Mouse (Mus musculus): ENCODE data around the gene Lrig3.

Gene Lrig3

GRCm38 (mm10) chr10:126002818-126003506, 37.0 kb downstream of the Lrig3 start:
- no peak for DNase-seq

GRCm38 (mm10) chr10:126003857-126004256, 37.9 kb downstream of the Lrig3 start:
- peak; percentile 12 for DNase-seq

- no peak for DNase-seq
These were observed 47.7 kb downstream of the Lrig3 start for GRCm38 (mm10) chr10:126013667-126014066.

- DNase-seq = no peak
These were observed 48.7 kb downstream of the Lrig3 start for GRCm38 (mm10) chr10:126014673-126015072.

GRCm38 (mm10) chr10:126015644-126016043, 49.7 kb downstream of the Lrig3 start:
- DNase-seq = no peak

- DNase-seq = no peak
These were observed 53.5 kb downstream of the Lrig3 start for GRCm38 (mm10) chr10:126019350-126019991.

GRCm38 (mm10) chr10:126028574-126029440, 62.8 kb downstream of the Lrig3 start:
- DNase-seq = peak; percentile 50

- DNase-seq = peak; percentile 45
These were observed 63.6 kb downstream of the Lrig3 start for GRCm38 (mm10) chr10:126029441-126030114.

- no peak for DNase-seq
These were observed 90.9 kb downstream of the Lrig3 start for GRCm38 (mm10) chr10:126056881-126057280.

- no peak for DNase-seq
These were observed 96.8 kb downstream of the Lrig3 start for GRCm38 (mm10) chr10:126062812-126063211.
